Mouse (Mus musculus) c-Kit-positive CD71-positive TER-119-negative erythroid progenitor cells, embryonic 14.5 days (primary cell): ENCODE data around the gene Inca1.

Source experiments
- DNase-seq: peaks from one replicate; pipeline ENCODE4 v3.0.0-alpha.2; 2013; ENCODE audit warnings: low read depth

Inca1 gene

GRCm38 (mm10) chr11:70701984-70702733 is 2.2 kb upstream of the Inca1 start:
- no peak for DNase-seq

DNA sequence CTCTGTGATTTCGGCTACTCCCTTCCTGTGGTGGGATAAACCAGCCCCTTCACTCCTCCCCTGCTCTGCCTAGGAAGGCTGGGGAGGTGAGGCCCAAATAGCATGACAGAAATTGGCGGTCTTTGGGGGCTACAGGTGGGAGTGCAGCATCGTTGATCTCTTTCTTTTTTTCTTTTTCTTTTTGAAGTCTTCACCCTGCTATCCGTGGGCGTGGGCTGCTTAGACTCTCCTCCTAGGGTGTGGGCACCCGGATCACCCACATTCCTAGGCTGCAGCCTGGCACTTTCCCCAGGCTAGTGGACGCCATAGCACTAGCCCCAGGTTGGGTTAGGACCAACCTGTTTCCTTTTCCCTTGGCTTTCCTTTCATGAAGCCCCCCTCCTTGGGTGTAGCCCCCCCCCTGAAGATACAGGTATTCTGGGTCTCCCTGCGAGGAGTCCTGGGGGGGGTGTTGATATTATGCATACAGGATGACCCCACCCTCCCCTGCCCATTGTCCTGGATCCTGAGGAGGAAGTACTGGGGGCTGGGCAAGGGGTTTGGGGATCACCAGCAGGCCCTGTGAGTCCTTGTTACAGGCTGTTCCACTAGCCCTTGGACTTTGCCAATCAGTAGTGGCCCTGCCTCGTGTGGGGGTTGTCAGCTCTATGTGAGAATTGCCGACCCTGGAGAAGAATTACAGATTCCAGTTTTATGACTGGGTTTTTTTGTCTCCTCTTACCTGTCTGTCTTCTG is 1.4 kb upstream of the Inca1 start:
- no peak for DNase-seq

- DNase-seq = no peak
Observed at GRCm38 (mm10) chr11:70700613-70701012, 658 bp upstream of the Inca1 start.

GRCm38 (mm10) chr11:70699051-70699450 is 904 bp downstream of the Inca1 start:
- no peak for DNase-seq

DNA sequence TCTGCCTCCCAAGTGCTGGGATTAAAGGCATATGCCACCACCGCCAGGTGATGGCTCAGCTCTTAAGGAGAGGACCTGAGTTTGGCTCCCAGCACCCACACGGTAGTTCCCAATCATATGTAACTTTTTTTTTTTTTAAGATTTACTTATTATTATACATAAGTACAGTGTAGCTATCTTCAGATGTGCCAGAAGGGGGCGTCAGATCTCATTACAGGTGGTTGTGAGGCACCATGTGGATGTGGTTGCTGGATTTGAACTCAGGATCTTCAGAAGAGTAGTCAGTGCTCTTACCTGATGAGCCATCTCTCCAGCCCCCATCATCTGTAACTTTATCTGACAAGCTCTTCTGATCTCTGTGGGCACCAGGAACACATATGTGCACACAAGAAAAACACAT is 2.6 kb downstream of the Inca1 start:
- no peak for DNase-seq

DNA sequence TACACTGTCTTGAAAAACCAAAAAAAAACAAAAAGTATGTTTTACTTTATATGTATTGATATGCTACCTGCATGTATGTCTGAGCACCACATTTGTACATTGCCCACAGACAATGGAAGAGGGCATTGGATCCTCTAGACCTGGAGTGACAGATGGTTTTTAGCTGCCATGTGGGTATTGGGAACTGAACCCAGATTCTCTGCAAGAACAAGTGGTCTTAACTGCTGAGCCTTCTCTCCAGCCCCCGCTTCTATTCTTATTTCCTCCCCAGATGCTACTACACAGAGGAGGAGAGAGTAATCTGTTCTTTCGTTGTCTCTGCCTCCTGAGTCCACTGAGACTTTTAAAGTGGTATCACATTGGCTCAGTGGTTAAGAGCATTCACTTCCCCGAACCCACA is 6.5 kb downstream of the Inca1 start:
- no peak for DNase-seq

DNA sequence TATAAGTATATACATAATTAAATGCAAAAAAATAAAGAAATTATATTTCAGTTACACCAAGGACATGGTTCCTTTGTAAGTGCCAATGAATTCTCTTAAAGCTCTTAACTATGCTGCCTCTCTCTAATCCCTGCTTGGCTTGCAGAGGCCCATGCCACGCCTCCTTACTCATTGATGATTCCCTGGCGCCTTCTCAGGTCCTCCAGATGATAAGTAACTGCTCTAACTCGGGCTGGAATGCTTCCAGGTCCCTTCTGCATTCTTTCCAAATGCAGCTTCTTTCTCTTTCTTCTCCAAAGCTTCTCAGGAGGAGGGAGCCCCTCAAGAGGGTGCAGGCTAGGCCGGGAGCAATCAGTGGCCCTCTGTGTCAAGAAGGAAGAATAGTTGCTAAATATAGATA is 10.4 kb downstream of the Inca1 start:
- no peak for DNase-seq

DNA sequence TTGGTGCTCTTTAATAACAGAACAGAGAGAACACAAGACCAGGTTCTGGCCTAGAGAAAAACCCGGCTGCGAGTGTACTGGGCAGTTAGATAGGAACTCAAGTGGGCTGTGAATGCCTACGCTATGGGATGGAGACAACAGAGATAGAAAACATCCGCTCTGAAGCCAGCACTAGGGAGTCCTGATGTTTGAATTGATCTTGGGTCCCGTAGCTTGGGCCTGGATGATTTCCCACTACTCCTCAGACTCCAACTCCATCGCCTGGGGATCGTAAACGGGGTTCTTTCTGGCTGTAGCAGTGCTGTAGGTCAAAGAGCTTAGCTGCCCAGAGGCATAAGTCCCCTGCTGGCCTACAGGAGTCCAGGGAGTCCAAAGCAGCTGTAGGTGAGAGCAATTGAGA is 11.6 kb downstream of the Inca1 start:
- DNase-seq = no peak

DNA sequence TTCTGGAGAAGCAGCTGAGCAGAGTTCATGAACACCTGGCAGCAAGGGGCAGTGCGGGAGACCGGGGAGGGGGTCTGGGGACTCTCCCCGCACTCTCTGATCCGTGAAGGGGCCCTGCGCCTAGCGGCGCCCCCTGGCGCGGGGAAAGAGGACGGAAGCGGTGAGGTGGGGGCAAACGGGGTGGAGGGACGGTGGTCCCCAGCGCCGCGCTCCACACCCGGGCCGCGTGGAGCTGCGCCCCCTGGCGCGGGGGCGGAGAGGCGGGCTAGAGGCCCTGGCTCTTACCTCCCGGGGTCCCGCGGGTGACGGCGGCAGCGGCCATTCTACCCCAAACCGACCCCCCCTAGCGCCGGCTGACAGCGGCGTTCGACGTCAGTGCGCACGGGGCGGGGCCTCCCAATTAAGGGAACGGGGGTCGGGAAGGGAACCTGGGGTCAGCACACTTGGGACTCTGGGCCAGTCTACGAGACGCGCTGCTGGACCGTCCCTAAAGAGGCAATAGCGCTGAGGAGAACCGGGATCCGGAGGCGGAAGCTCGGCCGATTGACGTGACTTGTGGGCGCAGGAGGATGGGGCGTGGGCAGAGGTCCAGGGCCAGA is 12.3 kb downstream of the Inca1 start, which contains the start of gene Camta2:
Gene Camta2 (minus strand): TSS at position 505 of the 599 bp plus-strand sequence.
- no peak for DNase-seq

DNA sequence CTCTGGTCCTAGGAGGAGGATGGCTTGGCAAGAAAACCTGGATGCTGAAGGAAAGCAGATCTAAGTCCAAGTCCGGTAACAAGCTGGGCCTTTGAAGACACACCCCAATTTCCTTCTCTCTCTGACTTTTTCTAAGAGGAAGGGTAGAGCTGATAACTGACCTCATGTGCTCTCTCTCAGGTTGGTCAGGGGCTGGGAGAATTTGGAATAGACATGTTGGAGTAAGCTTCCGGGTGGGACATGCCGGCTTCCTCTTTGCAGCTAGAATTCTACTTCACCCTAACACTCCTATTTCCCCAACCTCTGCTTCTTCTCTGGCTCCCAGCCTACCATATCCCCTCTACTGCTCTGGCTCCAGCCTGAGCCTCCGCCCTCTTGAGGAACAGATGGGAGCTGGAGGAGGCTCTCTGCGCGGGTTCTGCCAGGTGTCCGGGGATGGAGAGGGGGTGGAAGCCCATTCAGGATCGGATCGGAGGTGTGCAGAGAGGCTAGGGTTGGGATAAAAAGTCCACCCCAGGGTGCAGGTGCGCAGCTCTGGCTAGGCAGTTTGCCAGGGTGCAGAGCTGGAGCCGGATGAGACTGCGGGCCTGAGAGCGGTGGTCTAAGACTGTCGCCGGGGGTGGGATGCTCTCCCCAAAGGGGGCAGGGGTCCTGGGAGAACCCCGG is 12.9 kb downstream of the Inca1 start:
- DNase-seq = no peak

- no peak for DNase-seq
Observed at GRCm38 (mm10) chr11:70683640-70684039, 16.3 kb downstream of the Inca1 start.

DNA sequence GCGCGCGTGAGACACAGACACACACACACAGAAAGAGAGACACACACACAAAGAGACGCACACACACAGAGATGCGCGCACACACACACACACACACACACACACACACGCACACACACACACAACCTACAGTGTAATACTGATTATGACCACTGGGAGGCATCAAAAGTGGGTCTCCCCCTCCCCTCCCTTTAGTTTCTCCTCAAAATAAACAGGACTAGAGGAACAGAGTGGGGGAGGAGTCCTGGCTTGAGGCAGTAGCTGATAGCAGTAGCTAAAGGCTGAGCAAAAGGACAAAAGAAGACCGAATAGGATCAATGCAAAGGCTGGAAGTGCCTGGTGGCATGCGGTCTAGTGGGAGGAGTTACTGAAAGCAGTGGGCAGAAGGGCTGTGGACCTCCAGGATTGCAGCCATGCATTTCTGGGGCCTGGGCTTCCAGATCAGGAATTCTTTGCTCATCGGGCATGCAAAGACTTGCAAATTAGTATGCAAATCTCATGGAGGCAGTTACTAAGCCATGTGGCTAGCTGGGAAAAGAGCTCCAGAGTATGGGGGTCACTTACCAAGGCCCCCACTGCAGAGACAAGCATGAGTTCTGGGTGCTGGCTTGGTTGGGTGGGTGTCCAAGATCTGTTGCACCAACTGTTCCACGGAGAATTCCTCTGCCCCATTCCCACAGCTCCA is 17.9 kb downstream of the Inca1 start:
- DNase-seq = no peak

DNA sequence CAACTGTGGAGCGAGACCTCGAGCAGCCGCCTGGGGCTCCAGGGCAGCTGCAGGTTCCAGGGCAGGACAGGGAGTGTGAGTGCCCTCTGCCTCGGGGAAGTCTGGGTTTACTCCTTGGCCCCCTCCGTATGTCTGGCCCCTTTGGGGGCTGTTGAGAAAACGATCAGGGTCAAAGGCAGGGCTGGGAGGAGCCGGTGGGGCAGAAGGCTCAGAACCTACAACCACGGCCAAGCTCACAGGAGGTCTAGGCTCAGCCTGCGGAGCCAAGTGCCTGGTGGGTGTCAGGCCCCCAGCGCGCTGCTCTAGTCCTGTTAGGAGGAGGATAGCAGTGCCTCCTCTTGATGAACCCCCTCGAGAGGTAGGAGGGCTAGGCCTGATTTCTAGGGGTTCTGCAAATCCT is 18.8 kb downstream of the Inca1 start:
- DNase-seq = no peak

- no peak for DNase-seq
Observed at GRCm38 (mm10) chr11:70679894-70680293, 20.1 kb downstream of the Inca1 start.

DNA sequence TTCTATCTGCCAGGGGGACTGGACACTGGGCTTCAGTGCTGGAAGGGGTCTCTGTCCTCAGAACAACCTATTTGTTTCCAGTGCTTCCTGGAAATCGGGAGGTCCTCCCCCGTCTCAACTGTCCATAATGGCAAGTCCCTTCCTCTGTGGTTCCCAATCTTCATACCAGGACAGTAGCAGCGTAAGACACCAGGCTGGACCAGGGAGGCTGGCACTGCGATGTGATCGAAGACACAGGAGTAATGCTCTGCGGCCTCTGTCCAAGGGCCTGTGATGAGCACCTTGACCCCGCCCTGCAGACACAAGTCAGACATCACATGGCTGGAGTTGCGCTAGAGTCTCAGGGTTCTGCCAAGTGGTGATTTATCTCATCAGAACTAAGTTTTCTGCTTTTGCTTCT is 20.6 kb downstream of the Inca1 start:
- DNase-seq = no peak

GRCm38 (mm10) chr11:70678576-70678975 is 21.4 kb downstream of the Inca1 start:
- DNase-seq = no peak

DNA sequence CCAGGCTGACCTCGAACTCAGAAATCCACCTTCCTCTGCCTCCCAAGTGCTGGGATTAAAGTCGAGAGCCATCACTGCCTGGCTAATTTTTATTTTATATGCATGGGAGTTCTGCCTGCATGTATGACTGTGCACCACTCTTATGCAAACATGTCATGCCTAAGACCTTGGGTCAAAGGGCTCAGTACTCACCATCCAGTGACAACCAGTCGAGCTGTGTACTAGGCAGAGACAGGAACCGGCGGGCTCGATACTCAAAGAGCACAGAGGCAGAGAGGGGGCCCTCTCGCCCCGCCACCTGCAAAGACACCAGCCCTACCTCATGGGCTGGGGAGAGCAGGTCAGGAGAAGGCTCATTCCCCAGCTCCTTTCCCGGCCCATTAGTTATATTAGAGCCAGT is 21.9 kb downstream of the Inca1 start:
- no peak for DNase-seq

GRCm38 (mm10) chr11:70674501-70674900 is 25.5 kb downstream of the Inca1 start:
- DNase-seq = no peak

GRCm38 (mm10) chr11:70674014-70674413 is 25.9 kb downstream of the Inca1 start:
- no peak for DNase-seq

- no peak for DNase-seq
Observed at GRCm38 (mm10) chr11:70671333-70672047, 28.5 kb downstream of the Inca1 start.

GRCm38 (mm10) chr11:70670483-70670882 is 29.5 kb downstream of the Inca1 start:
- DNase-seq = no peak
